Mouse (Mus musculus) thymus, postnatal 14 days (tissue): ENCODE results near the gene Magea2.
"Not testable (repeated sequence)": the region's sequence is repeated elsewhere in the genome, so short reads cannot be mapped to it uniquely, and the experiment has no call there.

Experiments used
- DNase-seq: peaks from one replicate; pipeline ENCODE4 v3.0.0; 2021

Magea2 gene

GRCm38 (mm10) chrX:155093566-155093965, at the start of gene Magea2:
TSS of gene Magea2 (minus strand) at chrX:155093666.
- not testable (repeated sequence) for DNase-seq

GRCm38 (mm10) chrX:155128312-155128711, 34.8 kb upstream of the Magea2 start, which contains the start of gene Cldn34b2:
TSS of gene Cldn34b2 (minus strand) at chrX:155128412.
- not testable (repeated sequence) for DNase-seq

GRCm38 (mm10) chrX:155098024-155098423, 4.6 kb upstream of the Magea2 start:
- DNase-seq = no peak

- DNase-seq = not testable (repeated sequence)
Observed at GRCm38 (mm10) chrX:155089693-155090092, 3.8 kb downstream of the Magea2 start, which contains the start of gene Magea1. TSS of gene Magea1 (minus strand) at chrX:155089793.

- not testable (repeated sequence) for DNase-seq
Observed at GRCm38 (mm10) chrX:155063045-155063444, 30.4 kb downstream of the Magea2 start, which contains the start of gene Magea5. TSS of gene Magea5 (minus strand) at chrX:155063145.

- not testable (repeated sequence) for DNase-seq
Observed at GRCm38 (mm10) chrX:154995750-154996149, 97.7 kb downstream of the Magea2 start, which contains the start of gene Magea8. TSS of gene Magea8 (minus strand) at chrX:154995850.
